Mouse (Mus musculus): ENCODE measurements at regions not wholly inside any gene's neighbourhood (a gene's known extent, or its start where the extent isn't known, plus 50 kb on each side); places are given as distances from the start of the nearest gene placed in this dataset.

- no peak for DNase-seq
Measured at GRCm38 (mm10) chr11:111728148-111728547, 662.2 kb downstream of the Kcnj2 start.

GRCm38 (mm10) chr11:111732096-111732495 lies 666.1 kb downstream of the Kcnj2 start:
- no peak for DNase-seq

- no peak for DNase-seq
Measured at GRCm38 (mm10) chr11:111735446-111735845, 669.5 kb downstream of the Kcnj2 start.

- no peak for DNase-seq
Measured at GRCm38 (mm10) chr11:111735961-111736360, 670.0 kb downstream of the Kcnj2 start.

- no peak for DNase-seq
Measured at GRCm38 (mm10) chr11:111743356-111743755, 677.4 kb downstream of the Kcnj2 start.

GRCm38 (mm10) chr11:111747262-111747946 lies 681.4 kb downstream of the Kcnj2 start:
- DNase-seq: no peak

- DNase-seq: no peak
Measured at GRCm38 (mm10) chr11:111747947-111748322, 682.0 kb downstream of the Kcnj2 start.

GRCm38 (mm10) chr11:111748496-111748895 lies 682.5 kb downstream of the Kcnj2 start:
- DNase-seq: no peak

- no peak for DNase-seq
Measured at GRCm38 (mm10) chr11:111754735-111755134, 688.8 kb downstream of the Kcnj2 start.

- no peak for DNase-seq
Measured at GRCm38 (mm10) chr11:111763081-111763480, 697.1 kb downstream of the Kcnj2 start.

GRCm38 (mm10) chr11:111766371-111767011 lies 700.5 kb downstream of the Kcnj2 start:
- DNase-seq: no peak

GRCm38 (mm10) chr11:111767012-111767392 lies 701.0 kb downstream of the Kcnj2 start:
- no peak for DNase-seq

GRCm38 (mm10) chr11:111774108-111774679 lies 708.2 kb downstream of the Kcnj2 start:
- DNase-seq: no peak

- DNase-seq: no peak
Measured at GRCm38 (mm10) chr11:111781321-111781720, 715.4 kb downstream of the Kcnj2 start.

GRCm38 (mm10) chr11:111791267-111791926 lies 725.4 kb downstream of the Kcnj2 start:
- no peak for DNase-seq

- DNase-seq: no peak
Measured at GRCm38 (mm10) chr11:111801033-111801432, 735.1 kb downstream of the Kcnj2 start.

- DNase-seq: no peak
Measured at GRCm38 (mm10) chr11:111816176-111816775, 750.3 kb downstream of the Kcnj2 start.

- DNase-seq: no peak
Measured at GRCm38 (mm10) chr11:111818124-111818523, 752.2 kb downstream of the Kcnj2 start.

GRCm38 (mm10) chr11:111820356-111820755 lies 754.4 kb downstream of the Kcnj2 start:
- DNase-seq: no peak

GRCm38 (mm10) chr11:111828455-111828854 lies 762.5 kb downstream of the Kcnj2 start:
- DNase-seq: no peak

- DNase-seq: no peak
Measured at GRCm38 (mm10) chr11:111838996-111839395, 773.0 kb downstream of the Kcnj2 start.

- no peak for DNase-seq
Measured at GRCm38 (mm10) chr11:111843728-111844258, 777.8 kb downstream of the Kcnj2 start.

All from cerebellum, postnatal 36 days (tissue).